Mouse (Mus musculus) spleen, adult 2 months (tissue): ENCODE results near the gene Zfp101.

Source experiments
- CTCF ChIP-seq: fragments of 200-500 bp; IDR thresholded peaks from 2 replicates; pipeline ENCODE4 v1.5.1; 2011; ENCODE audit warnings: mild to moderate bottlenecking, inconsistent platforms; ENCODE audit not compliant: insufficient read depth, insufficient read length, insufficient replicate concordance; ENCODE audit errors: extremely low read depth
- POLR2A ChIP-seq: fragments of 200-500 bp; IDR thresholded peaks from 2 replicates; pipeline ENCODE4 v1.6.1; 2011; ENCODE audit warnings: low read depth, low read length, inconsistent platforms

DNA sequence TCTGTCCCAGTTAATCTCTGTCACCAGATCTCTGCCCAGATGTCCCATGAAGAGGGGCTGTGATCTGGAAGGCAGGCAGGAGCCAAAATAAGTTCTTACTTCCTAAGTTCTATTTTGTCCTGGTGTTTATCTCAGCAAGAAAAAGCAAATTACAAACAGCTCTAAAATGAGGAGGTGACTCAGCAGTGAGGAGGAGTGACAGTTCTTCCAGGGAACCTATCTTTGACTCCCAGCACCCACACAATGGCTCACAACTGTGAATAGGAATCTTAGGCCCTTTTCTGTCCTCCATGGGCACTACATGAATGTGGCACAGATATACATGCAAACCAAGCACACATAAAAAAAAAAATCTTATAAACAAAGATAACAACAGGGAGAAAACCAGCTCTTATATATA, 8.7 kb downstream of the Zfp101 start:
- no peak for TF ChIP-seq POLR2A
- no peak for TF ChIP-seq CTCF
